Mouse (Mus musculus) midbrain, embryonic 11.5 days (tissue): ENCODE data around the gene Gm17655. TPM values are rescaled to one million over a fixed set of nuclear protein-coding genes. Genes with fewer than 3 reads are reported as not detected.
"Not testable (repeated sequence)": the region's sequence is repeated elsewhere in the genome, so short reads cannot be mapped to it uniquely, and the experiment has no call there.

Experiments used
- ATAC-seq: fragments of 200-750 bp; cut with Nextera tagmentation; 2 replicates; pipeline ENCODE4 v1.8.0; 2017; ENCODE audit warnings: moderate TSS enrichment, moderate library complexity; ENCODE audit not compliant: low FRiP score
- DNase-seq: peaks from one replicate; pipeline ENCODE4 v3.0.0; 2015; ENCODE audit warnings: low spot score; ENCODE audit errors: missing footprints
- H3K27ac ChIP-seq: fragments of 300-500 bp; sonication (generic); 2 replicates; pipeline ENCODE4 v1.5.1; 2014; ENCODE audit warnings: low read depth, low read length
- H3K27me3 ChIP-seq: fragments of 300-500 bp; sonication (generic); 2 replicates; pipeline ENCODE4 v1.6.1; 2014; ENCODE audit warnings: mild to moderate bottlenecking, low read length, moderate library complexity, mixed read lengths; ENCODE audit not compliant: control insufficient read depth, insufficient read depth
- H3K36me3 ChIP-seq: fragments of 300-500 bp; sonication (generic); 2 replicates; pipeline ENCODE4 v1.6.1; 2014; ENCODE audit warnings: mild to moderate bottlenecking, low read length, moderate library complexity, mixed read lengths; ENCODE audit not compliant: control insufficient read depth, insufficient read depth
- H3K4me1 ChIP-seq: fragments of 300-500 bp; sonication (generic); 2 replicates; pipeline ENCODE4 v1.6.1; 2014; ENCODE audit warnings: low read length; ENCODE audit not compliant: control insufficient read depth, insufficient read depth
- H3K4me2 ChIP-seq: fragments of 300-500 bp; sonication (generic); 2 replicates; pipeline ENCODE4 v1.6.1; 2014; ENCODE audit warnings: mild to moderate bottlenecking, moderate library complexity
- H3K4me3 ChIP-seq: fragments of 300-500 bp; sonication (generic); 2 replicates; pipeline ENCODE4 v1.5.1; 2014; ENCODE audit warnings: low read depth, low read length
- H3K9ac ChIP-seq: fragments of 300-500 bp; sonication (generic); 2 replicates; pipeline ENCODE4 v1.6.1; 2014; ENCODE audit warnings: low read length
- H3K9me3 ChIP-seq: fragments of 300-500 bp; sonication (generic); 2 replicates; pipeline ENCODE4 v1.6.1; 2016; ENCODE audit warnings: low read length; ENCODE audit not compliant: control insufficient read depth
- WGBS: fragments of 180-500 bp; shearing (Covaris S2); extraction: QIAGEN DNeasy Blood & Tissue Kit; methylation state at CpG from one replicate; pipeline ENCODE4 v1.1.7; 2014; 5-methylcytosine and 5-hydroxymethylcytosine counted together
- polyA plus RNA-seq: library from polyadenylated mRNA; unstranded; fragments of >200 nt; fragmentation: Nextera tagmentation; extraction: Ambion mirVana; gene quantifications from 2 replicates; pipeline ENCODE4 v1.2.1, GENCODE M21; 2014

Gm17655 gene
- polyA plus RNA-seq, 1 experiment from 2014 or later, result 5.2 TPM

- not testable (repeated sequence) for H3K4me1 ChIP-seq, ATAC-seq, H3K4me3 ChIP-seq, H3K9ac ChIP-seq, H3K4me2 ChIP-seq, H3K36me3 ChIP-seq, H3K27me3 ChIP-seq, H3K27ac ChIP-seq, H3K9me3 ChIP-seq, DNase-seq
- WGBS, result 89% methylated on average over 10 of the region's 10 CpGs
Observed at GRCm38 (mm10) chr5:110015775-110016174, 56.5 kb downstream of the Gm17655 start.

Other genes with a start within 250 kb of the Gm17655 start
- gene Gm15446, start 149.1 kb downstream of the Gm17655 start, polyA plus RNA-seq, result 0.45 and 0.62 TPM in 2 replicates
- gene Zfp932, start 76.0 kb downstream of the Gm17655 start, polyA plus RNA-seq, result 21.6 and 22.0 TPM in 2 replicates
- gene Gm35315, start 21.9 kb upstream of the Gm17655 start, polyA plus RNA-seq, result 0.46 and 0.74 TPM in 2 replicates
- gene Plcxd1, start 27.5 kb upstream of the Gm17655 start, polyA plus RNA-seq, result 0.28 and 0.41 TPM in 2 replicates
- gene Gtpbp6, start 35.7 kb upstream of the Gm17655 start, polyA plus RNA-seq, result 23.9 and 24.7 TPM in 2 replicates
- gene Zfp605, start 37.6 kb upstream of the Gm17655 start, polyA plus RNA-seq, result 5.8 and 6.4 TPM in 2 replicates
- 74.2 and 84.5 TPM in 2 replicates for gene Chfr, start 63.3 kb upstream of the Gm17655 start, polyA plus RNA-seq
- gene Golga3, start 104.2 kb upstream of the Gm17655 start, polyA plus RNA-seq, result 17.9 and 19.7 TPM in 2 replicates
- gene Ankle2, start 158.5 kb upstream of the Gm17655 start, polyA plus RNA-seq, result 37.5 and 43.7 TPM in 2 replicates
- gene Pgam5, start 197.4 kb upstream of the Gm17655 start, polyA plus RNA-seq, result 90.4 and 97.6 TPM in 2 replicates
- gene Pxmp2, start 213.7 kb upstream of the Gm17655 start, polyA plus RNA-seq, result 11.5 and 13.3 TPM in 2 replicates
- 39.4 and 39.6 TPM in 2 replicates for gene Pole, start 213.8 kb upstream of the Gm17655 start, polyA plus RNA-seq